Mouse (Mus musculus) MEL-GATA-1-ER (cell line): Measurements from ENCODE around the gene Wdtc1.

Source experiments
- DNase-seq: peaks from one replicate; pipeline ENCODE4 v3.0.0-alpha.2; 2012; ENCODE audit warnings: low read depth; ENCODE audit errors: extremely low read depth

Gene Wdtc1

GRCm38 (mm10) chr4:133375812-133376577 lies 22.7 kb upstream of the Wdtc1 start:
- no peak for DNase-seq

- no peak for DNase-seq
Observed at GRCm38 (mm10) chr4:133374011-133374410, 20.7 kb upstream of the Wdtc1 start.

- no peak for DNase-seq
Observed at GRCm38 (mm10) chr4:133372278-133372665, 19.0 kb upstream of the Wdtc1 start.

DNA sequence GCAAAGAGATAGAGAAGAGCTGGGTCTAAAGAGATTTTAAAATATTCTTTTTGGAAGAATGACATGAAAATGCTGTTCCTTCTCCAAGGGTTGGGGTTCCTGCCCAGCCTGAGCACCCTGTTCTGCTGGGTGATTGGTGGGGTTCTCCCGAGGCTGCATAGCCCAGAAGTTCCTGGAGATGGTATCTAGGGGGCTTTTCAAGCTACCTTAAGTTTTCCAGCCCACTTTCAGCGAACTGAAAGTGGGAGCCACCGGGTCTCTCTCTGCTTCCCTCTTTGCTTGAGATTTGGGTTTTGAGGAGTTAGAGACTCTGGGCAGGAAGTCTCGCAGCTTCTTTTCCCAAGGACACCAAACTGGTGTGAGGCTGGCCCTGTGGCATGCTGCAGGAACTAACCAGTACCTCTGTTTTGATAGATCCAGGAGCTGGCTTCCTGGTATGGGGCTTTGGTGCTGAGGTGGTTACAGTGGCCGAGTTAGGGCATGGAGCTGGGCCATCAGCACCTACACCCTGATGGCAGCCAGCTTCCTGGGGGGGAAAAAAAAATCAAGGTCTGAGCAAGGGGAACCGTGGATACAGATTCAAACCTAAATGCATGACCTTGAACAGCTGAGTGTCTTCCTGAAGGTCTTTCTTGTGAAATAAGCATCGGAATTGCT lies 18.5 kb upstream of the Wdtc1 start:
- DNase-seq, result no peak

DNA sequence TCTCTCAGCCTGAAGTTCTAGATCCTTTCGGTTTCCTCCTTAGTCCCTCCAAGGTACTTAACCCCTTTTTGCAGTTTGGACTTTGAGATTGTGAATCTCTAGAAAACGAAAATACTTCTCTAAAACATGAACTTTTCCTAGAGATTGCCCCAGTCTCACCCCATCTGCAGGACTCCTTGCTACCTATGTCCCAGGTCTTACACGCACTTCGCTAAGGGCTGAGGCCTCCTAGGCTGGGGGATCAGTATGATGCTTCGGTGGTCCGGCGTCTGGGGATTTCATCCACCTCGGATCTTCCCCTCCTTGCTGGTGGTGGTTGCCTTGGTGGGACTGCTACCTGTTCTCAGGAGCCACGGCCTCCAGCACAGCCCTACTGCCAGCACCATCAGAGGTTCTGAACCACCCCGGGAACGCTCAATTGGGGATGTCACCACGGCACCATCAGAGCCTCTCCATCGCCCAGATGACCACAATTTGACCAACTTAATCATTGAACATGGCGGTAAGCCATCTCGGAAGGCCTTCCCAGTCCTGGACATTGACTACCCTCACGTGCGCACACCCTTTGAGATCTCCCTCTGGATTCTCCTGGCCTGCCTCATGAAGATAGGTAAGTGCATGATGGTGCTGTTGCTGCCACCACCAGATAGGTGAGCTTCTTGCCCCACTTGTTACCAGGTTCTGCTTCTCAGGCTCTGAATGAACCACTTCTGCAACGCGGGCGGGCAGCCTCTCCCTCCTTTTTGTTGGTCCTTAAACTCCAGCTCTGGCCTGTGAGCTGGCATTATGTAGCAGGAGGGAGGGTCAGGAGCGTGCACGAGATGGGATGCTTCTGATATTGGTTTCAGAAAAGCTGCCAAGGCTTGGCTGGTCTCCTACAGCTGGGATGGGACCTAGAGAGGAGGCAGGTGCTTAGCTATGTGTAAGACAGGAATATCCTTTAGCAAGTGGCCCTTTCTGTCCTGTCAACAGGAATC lies 17.3 kb upstream of the Wdtc1 start:
- DNase-seq, result no peak

DNA sequence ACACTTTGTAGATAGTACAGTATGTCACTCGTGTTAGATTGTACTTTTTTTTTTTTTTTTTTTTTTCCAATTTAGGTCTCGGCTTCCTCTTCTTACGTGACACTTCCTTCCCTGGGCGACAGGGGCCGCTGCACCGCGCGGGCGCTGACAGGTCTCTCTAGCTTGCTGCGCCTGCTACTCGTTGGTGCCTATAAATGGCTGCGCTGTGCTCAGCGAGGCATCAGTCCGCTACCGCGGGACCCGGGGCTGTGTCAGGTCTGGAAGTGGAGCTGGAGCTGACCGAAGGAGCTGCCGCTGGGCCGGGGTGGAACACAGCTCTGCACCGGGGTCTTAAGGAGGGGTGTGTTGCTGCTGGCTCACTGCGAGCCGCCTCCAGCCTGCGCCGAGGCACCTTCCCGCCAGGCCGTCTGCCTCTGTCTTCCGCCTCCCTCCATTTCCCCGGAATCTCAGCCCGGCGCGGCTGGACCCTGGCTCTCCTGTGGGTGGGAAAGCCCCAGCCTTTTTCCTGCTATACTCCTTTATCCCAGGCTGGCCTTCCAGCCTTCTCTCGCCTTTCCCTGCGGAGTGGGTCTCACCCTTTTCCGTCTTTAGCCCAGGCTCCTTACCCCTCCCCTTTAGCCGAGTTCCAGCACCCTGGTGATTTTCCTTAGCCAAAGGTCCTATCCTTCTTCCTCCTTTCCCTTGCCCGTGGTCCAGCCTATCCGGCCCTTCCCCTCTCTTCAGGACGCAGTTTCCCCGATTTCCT lies 16.4 kb upstream of the Wdtc1 start, which contains the start of gene Slc9a1:
Gene Slc9a1, plus strand, starts transcription at position 154 of the 745 bp plus-strand sequence.
- DNase-seq, result peak; percentile 81

DNA sequence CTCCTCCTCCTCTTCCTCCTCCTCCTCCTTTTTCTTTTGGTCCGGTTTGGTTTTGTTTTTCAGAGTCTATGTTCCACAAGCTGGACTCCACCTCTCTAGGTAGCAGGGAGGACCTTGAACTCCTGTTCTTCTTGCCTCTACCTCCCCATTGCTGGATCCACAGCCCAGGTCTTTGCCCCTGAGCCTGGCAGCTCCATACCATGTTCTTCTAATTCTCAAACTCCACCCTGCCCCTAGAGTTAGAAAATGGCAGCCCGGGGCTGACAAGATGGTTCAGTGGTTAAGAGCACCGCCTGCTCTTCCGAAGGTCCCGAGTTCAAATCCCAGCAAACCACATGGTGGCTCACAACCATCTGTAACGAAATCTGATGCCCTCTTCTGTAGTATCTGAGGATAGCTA lies 1.4 kb upstream of the Wdtc1 start:
- no peak for DNase-seq

DNA sequence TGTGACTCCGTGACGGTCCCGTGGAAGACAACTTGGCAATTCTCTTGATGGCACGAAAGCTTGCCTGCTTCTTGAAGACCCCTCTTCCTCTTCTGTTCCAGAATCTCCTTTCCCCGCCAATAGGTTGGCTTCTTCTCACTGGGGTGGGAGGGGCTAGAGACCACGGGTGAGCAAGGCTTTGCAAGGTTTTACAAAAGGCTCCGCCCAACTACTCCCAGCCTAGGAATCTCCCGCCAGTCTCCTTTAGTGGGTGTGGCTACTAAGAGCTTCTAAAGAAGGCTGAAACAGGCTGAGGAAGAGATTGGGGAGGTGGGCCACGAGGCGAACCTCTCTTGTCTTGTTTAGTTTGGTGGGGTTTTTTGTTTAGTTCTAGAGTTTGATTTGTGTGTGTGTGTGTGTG lies 484 bp downstream of the Wdtc1 start:
- no peak for DNase-seq

DNA sequence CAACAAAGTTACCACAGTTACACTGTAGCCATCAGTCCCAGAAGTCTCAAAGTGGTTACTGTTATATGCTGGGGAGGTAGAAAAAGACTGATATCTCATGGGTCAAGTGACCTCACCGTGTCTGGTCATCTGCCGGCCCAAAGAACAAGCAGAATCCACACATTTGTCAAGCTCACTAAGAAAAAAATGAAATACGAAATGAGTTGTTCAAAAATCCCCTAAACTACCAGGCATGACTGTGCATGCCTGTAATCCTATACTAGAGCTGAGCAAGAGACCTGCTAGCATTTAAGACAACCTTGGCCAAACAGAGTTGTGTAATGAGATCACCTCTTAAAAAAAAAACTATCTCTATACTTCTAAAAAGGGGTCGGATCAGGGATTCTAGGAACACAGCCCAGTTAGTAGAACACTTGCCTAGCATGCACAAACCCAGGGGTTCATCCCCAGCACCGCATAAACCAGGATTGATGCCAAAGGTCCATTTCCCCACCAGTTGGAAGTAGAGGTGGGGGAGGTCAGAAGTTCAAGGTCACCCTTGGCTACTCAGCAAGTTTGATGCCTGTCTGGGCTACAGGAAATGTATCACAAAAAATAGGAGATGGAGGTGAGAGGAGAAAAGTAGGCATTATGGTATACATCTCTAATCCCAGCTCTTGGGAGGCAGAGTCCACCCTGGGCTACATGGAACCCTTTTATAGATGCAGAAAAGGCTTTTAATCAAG lies 5.1 kb downstream of the Wdtc1 start:
- no peak for DNase-seq

GRCm38 (mm10) chr4:133347624-133348023 lies 5.7 kb downstream of the Wdtc1 start:
- no peak for DNase-seq

DNA sequence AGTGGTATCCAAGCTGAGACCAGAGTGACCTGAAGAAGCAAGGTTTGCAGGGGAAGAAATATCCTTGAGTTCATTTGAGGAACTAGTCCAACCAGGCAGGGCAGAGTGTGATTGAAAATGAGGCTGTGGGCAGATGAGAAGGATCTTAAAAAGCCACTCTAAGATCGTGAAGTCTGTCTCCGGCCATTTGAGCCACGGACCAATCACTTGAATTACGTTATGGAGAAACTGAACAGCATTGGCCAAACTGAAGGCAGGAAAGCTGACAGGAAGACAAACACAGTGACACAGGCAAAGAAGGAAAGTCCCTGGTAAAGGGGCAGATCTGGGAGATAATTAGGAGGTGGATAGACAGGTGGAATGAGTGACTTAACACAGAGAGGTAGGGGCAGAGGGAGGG lies 6.7 kb downstream of the Wdtc1 start:
- DNase-seq, result no peak

DNA sequence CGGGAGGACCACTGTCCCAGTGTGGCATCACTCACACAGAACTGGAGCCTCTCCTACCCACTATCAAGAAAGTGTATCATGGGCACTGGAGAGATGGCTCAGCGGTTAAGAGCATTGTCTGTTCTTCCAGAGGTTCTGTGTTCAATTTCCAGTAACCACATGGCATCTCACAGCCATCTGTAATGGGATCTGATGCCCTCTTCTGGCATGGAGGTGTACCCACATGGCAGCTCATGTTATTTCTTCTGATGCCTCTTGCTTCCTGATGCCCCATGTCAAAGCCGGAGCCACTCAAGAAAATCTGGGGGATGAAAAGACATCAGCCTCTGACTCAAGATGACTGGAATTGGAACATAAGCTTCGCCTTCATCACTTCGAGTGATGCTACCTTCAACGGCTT lies 7.6 kb downstream of the Wdtc1 start:
- no peak for DNase-seq

- no peak for DNase-seq
Observed at GRCm38 (mm10) chr4:133344112-133344511, 9.2 kb downstream of the Wdtc1 start.

- no peak for DNase-seq
Observed at GRCm38 (mm10) chr4:133340217-133340616, 13.1 kb downstream of the Wdtc1 start.

DNA sequence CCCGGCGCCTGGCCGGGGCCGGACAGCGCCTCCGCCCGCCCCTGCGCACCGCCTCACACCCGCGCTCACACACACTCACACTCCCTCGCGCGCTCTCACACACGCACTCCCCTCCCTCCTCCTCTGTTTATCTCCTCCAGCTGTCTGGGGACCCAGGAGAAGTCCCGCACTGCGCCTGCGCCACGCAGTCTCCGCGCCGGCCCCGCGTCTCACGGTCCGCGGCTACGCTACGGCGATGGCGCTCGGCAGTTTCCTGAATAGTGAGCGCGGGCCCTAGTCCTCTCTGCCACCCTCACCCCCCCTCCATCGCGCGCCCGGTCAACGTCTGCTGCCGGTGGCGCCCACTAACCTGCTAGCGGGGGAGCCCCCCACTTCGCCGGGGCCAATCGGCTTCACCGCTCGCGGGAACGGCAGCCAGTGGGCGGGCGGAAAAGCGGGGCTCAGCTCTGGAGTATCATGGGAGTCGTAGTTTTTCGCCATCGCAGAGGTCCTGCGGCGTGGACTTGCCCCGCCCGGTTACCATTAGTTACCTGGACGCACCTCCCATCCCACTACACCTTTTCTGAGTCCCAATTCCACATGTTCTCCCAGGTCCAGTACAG lies 14.0 kb downstream of the Wdtc1 start:
- peak; percentile 78 for DNase-seq

- no peak for DNase-seq
Observed at GRCm38 (mm10) chr4:133338521-133339095, 14.7 kb downstream of the Wdtc1 start.

- no peak for DNase-seq
Observed at GRCm38 (mm10) chr4:133337833-133338520, 15.3 kb downstream of the Wdtc1 start.

DNA sequence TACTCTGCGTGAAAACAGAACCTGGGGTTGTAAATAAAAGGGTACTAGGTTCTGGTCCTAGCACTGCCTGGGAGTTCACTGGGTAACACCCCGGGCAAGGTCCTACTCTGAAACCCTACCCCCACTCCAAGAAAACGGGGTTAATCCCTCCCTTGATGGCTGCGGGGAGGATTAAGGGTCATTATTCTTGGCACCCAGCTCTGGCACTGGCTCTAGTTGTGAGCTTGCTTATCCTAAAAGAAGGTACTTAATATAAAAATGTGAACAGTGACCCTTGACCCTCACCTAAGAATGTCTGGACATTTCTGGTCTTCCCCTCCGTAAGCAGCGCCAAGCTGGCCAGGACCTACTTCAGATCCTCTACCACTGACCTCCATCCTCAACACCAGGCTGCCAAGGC lies 20.0 kb downstream of the Wdtc1 start:
- DNase-seq, result no peak

DNA sequence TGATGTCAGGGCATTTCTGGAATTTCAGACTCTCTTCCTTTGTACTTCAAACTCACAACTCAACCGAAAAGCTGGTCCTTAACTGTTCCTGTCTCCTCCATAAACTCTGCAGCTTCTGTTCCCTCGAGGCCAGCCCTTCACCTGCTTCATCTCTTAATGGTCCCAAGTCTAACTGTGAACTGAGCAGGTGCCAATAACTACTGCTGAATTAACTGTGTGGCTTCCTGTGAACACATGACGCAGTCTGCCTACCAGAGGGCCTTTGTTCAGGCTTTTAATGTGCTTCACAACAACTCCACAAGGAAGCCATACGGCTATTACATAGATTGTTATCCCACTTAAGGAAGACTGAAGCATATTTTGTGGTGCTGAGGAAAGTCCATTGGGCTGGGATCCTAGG lies 23.0 kb downstream of the Wdtc1 start:
- DNase-seq, result no peak
